Mouse (Mus musculus) brain, embryonic 14.5 days (tissue): ENCODE results near the gene Dlgap4.

Experiments used
- CTCF ChIP-seq: fragments of 200-500 bp; IDR thresholded peaks from 2 replicates; pipeline ENCODE4 v1.5.1; 2012; ENCODE audit warnings: inconsistent platforms, mild to moderate bottlenecking, moderate library complexity, borderline replicate concordance; ENCODE audit not compliant: insufficient read depth, insufficient read length; ENCODE audit errors: extremely low read depth
- POLR2A ChIP-seq: fragments of 200-500 bp; IDR thresholded peaks from 2 replicates; pipeline ENCODE4 v1.6.1; 2012; ENCODE audit warnings: mild to moderate bottlenecking, inconsistent platforms, borderline replicate concordance; ENCODE audit not compliant: poor library complexity, insufficient read depth, insufficient read length, severe bottlenecking; ENCODE audit errors: extremely low read depth

DNA sequence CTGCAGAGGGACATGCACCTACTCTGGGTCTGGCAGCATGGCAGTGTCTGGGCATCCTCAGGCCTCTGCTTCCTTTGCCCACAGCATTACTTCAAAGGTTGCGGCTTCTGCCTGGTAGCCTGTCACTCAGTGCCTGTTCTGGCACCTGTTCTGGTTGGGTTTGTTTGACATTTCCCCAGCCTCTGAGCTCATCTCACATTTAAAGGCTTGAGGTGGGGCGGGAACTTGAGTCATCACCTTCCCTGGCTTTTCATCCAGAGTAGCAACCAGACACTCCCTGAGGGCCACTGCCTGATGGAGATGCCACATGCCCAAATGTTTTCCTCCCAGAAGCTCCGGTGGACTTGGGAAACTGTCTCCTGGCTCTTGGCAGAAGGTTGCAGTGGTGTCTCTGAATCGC, 111.4 kb downstream of the Dlgap4 start:
- TF ChIP-seq POLR2A (no peak), CTCF (no peak)
